Mouse (Mus musculus) lung, postnatal 36 days (tissue): Measurements from ENCODE around the gene Zbtb12.

Experiments used
- DNase-seq: peaks from one replicate; pipeline ENCODE4 v3.0.0; 2022; ENCODE audit warnings: mixed read lengths

Gene Zbtb12

DNA sequence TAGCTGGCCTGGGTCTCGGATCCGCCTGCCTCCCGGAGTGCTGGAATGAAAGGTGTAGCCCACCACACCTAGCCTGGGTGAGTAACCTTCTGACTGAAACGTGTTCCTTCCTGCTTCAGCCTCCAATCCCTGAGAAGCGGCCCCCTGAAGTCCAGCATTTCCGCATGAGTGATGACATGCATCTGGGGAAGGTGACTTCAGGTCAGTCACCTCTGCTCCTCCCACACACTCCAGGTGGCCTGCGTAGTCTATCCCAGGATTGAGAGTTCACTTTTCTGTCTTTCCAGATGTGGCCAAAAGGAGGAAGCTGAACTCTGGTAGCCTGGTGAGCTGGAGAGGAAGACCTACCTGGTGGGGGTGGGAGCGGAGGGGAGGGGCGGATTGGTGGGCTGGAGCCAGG is 23.6 kb downstream of the Zbtb12 start:
- DNase-seq = no peak

DNA sequence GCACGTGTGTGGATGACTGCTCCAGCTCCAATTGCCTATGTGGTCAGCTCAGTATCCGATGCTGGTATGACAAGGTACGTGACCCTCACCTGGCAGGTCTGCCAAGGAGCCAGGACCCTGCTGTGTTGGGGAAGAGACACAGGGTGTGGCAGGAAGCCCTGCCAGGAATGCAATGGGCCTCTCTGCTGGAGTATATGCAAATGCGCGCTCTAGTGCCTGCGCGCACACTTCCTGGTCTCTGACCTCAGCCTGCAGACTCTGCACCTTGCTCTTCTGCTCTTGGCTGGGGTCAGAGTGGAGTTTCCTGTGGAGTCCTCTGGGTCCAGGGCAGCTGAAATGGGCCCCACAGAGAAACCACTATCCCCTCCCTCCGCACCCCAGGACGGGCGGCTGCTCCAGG is 31.7 kb downstream of the Zbtb12 start:
- no peak for DNase-seq

DNA sequence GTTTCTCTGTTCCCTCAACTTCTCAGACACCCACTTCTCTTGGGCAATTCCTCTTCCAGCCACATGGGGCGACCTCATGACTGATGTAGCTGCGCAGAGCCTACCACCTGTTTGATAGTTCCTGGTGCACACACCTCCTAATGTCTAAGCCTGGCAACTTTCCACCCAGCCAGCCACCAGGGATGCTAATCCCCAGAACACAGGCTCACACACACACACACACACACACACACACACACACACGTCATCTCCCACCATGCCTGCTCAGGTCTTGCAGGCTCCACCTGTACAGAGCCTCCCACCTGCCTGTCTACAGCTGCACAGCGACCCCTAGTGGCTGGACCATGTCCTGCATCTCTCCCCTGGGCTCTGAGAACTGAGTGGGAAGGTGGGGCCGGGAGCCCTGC is 32.7 kb downstream of the Zbtb12 start:
- DNase-seq = peak; percentile 91

DNA sequence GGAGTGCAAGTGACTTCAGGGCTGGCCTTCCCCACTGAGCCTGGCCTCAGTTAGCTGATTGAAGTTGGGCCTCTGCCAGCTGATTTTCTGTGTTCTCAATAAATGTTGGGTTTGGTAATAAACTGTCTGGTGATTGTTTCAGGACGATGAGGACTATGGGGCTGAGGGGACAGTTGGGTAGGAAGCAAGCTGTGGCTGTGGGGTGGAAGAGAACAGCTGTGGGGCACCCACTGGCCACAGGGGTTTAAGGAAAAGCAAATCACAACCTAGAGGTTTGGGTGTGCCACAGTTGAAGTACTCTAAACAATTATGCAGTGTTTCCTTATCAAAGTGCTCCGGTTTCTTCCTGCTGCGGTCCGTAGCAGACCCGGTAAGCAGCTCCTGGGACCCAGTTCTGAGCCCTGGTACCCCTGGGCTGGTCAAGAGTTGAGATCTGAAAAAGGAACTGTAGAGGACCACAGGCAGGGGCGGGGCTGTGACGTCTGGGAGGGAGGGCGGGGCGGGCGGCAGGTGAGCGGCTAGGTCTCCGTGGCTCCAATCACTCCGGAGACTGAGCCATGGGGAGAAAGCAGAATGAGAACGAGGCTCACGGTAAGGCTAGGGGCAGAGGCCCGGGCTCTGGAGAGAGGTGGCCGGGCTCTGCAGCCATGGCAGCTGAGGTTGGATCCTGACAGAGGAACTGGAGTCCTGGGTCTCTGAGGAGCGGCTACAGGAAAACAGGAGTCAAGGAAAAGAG is 34.8 kb downstream of the Zbtb12 start, which contains the start of gene Slc44a4:
TSS of gene Slc44a4 (plus strand) at position 537 of the 736 bp plus-strand sequence.
- DNase-seq = peak; percentile 28

DNA sequence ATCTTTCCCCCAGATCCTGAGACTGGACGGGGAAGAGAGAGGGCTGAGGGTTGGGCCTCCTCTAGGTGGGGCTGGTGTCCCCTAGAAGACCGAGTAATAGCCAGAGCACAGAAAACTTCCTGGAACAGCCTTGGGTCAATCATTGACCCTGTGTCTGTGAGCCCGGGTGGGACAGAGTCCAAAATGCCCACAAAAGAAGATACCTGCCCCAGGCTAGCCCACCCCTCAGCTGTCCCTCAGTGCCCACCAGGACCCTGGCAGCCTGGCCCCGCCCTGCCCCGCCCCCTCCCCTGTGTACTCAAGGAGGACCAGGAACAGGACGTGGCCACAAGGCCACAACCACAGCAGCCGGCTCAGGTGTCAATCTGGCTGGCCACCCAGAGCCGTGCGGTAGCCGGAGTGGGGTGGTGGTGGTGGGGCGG is 36.1 kb downstream of the Zbtb12 start:
- peak; percentile 52 for DNase-seq

DNA sequence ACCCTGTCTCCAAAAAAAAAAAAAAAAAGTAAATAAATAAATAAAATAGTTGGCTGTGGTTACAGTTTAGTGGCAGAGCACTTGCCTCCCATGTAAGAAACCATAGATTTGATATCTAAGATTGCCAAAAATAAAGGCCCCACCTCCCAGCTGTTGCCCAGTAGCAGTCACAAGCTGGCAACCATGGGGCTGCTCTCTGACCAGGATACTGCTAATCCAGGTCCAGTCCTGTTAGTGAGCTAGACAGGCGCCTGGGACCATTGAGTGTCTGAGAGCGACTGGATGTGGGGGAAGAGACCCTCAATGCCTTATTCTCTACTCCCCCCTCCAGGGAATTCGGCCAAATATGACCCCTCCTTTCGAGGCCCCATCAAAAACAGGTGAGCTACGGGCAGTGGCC is 37.0 kb downstream of the Zbtb12 start:
- DNase-seq = no peak

DNA sequence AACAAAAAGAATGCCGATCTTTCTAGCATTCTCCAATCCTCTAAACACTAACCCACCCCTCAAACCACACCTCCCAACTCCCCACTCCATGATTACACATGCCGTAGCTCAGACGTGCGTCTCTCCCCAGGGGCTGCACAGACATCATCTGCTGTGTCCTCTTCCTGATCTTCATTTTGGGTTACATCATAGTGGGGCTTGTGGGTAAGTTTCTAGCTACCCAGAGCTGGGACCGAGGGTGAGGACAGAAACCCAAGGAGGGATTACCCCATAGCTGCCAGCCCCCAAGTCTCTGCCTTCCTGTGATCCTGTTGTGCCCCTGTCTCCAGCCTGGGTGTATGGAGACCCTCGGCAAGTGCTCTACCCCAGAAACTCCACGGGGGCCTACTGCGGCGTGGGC is 37.9 kb downstream of the Zbtb12 start:
- DNase-seq = no peak

DNA sequence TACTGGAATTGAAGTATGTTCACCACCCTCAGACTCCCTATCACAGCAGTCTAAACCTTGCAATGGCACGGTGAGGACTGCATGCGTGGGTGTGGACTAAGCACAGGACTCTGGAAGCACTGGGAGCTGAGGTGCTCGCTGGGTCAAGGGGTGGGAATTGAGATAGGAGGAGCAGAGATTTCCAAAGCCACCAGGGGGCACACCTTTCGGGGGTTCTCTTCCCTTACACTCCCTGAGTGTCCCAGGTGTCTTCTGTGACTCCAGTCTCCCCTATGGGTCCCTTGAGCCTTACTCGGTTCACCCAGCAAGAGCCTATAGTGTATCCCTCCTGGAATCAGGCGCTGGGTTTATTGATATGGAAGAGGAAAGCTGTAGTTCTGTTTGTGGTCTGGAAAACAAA is 43.7 kb downstream of the Zbtb12 start:
- no peak for DNase-seq

DNA sequence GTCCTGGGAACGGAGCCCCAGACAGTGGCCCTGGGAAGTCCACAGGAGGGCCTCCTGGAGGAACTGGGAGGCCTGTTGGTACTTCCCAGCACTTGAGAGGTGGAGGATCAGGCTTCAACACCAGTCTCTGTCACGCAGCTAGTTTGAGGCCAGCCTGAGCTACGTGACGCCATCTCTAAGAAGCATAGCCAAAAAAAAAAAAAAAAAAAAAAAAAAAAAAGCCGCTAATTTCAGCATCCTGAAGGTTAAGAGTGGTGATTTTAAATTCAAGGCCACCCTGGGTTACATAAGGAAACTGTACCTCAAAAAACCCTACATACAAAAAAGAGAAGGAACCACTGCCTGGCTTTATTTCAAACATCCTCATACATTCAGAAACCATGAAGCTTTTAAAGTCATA is 45.0 kb downstream of the Zbtb12 start:
- no peak for DNase-seq

DNA sequence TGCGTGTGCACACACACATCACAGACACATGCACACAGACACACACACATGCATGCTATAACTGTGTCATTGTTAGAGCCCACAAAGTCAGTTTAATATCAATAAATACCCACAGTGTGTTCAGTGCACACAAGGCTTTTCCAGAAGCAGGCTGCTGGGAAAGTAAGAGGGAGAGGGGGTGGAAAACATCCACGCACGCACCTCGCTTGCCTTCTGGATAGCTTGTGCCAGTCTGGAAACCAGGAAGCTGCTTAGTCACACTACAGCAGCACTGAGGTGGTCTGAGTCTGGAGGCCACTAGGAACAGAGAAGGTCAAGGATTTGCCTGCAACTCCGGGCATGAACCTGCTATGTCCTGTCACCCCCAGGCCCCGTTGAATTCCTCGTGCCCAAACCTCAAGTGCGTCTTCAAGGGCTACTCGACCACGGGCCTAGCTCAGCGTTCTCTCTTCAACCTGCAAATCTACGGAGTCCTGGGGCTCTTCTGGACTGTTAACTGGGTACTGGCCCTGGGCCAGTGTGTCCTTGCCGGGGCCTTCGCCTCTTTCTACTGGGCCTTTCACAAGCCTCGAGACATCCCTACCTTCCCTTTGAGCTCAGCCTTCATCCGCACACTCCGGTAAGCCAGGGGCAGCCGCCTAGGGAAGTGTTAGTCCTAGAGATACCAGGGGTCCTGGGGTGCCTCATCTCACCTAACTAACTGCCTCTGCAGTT is 48.2 kb downstream of the Zbtb12 start:
- peak; percentile 36 for DNase-seq

DNA sequence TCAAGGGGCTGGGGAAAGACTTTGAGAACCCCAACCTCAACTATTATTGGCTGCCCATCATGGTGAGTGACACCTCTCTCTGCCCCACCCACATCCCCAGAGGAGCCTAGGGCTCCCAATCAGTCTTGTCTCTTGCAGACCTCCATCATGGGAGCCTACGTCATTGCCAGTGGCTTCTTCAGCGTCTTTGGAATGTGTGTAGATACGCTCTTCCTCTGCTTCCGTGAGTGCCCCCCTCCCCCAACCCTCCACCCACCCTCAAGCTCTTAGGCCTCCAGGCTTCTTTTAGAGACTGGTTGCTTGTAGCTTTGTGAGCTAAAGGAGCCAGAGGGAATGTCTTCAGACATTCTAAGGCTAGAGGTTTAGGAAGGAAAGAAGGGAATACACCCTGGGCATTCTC is 49.6 kb downstream of the Zbtb12 start:
- DNase-seq = no peak

DNA sequence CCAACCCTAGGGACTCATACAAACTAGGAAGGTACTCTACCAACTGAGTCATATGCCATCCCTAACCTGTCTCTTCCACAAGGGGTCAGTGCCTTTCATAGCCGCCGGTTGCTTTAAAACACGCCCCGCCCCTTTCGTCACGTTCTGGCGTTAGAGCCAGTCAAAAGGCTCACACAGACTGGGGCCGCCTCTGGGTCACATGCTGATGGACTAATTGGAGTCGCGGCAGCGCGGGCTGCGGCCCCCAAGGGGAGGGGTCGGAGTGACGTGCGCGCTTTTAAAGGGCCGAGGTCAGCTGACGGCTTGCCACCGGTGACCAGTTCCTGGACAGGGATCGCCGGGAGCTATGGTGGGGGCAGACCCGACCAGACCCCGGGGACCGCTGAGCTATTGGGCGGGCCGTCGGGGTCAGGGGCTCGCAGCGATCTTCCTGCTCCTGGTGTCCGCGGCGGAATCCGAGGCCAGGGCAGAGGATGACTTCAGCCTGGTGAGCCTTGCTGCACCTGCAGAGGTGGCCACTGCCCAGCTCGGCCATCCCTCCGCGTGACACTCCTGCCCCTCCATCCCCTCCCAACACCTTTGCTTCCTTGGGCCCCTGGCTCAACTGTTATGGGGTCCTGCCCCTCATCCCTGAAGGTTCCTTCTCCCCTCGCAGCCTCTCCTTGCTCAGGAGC is 51.9 kb downstream of the Zbtb12 start, which contains the start of gene Neu1:
TSS of gene Neu1 (plus strand) at position 193 of the 674 bp plus-strand sequence.
- peak; percentile 100 for DNase-seq

DNA sequence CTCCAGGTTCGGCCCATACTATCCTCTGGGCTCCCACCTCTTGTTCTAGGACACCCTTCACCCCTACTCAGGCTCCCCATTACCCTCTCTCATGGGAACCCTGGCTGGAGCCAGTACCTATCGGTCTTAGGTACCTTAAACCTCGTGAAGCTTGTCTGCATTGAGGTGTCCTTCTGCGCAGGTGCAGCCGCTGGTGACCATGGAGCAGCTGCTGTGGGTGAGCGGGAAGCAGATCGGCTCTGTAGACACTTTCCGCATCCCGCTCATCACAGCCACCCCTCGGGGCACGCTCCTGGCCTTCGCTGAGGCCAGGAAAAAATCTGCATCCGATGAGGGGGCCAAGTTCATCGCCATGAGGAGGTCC is 52.4 kb downstream of the Zbtb12 start:
- peak; percentile 36 for DNase-seq

DNA sequence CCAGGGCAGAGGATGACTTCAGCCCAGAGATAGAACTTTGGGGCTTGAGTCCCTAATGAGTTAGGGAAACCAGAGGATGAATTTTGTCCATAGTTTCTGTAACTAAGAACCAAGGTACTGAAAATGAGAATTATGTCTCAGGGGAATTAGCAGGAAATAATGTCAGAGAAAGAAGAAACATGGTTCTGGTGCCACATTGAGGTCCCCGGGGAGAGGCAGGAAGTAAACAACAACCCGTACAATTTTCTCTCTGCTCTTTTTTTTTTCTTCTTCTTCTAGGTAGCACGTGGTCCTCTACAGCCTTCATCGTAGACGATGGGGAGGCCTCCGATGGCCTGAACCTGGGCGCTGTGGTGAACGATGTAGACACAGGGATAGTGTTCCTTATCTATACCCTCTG is 53.0 kb downstream of the Zbtb12 start:
- no peak for DNase-seq

DNA sequence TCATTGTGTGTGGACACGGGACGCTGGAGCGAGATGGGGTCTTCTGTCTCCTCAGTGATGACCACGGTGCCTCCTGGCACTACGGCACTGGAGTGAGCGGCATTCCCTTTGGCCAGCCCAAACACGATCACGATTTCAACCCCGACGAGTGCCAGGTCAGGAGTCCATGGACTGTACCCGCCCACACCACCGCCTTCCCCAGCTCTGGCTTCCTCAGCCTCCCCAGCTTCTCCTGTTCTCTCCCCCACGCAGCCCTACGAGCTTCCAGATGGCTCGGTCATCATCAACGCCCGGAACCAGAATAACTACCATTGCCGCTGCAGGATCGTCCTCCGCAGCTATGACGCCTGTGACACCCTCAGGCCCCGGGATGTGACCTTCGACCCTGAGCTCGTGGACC is 54.7 kb downstream of the Zbtb12 start:
- DNase-seq = no peak

DNA sequence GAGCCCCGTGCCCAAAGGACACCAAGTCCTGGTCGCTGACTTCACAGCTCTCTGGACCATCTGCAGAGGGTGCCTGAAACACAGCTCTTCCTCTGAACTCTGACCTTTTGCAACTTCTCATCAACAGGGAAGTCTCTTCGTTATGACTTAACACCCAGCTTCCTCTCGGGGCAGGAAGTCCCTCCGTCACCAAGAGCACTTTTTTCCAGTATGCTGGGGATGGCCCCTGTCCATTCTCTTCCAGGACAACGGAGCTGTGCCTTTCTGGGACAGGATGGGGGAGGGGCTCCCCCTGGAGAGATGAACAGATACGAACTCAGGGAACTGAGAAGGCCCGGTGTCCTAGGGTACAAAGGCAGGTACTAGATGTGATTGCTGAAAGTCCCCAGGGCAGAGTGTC is 55.5 kb downstream of the Zbtb12 start:
- DNase-seq = peak; percentile 40

DNA sequence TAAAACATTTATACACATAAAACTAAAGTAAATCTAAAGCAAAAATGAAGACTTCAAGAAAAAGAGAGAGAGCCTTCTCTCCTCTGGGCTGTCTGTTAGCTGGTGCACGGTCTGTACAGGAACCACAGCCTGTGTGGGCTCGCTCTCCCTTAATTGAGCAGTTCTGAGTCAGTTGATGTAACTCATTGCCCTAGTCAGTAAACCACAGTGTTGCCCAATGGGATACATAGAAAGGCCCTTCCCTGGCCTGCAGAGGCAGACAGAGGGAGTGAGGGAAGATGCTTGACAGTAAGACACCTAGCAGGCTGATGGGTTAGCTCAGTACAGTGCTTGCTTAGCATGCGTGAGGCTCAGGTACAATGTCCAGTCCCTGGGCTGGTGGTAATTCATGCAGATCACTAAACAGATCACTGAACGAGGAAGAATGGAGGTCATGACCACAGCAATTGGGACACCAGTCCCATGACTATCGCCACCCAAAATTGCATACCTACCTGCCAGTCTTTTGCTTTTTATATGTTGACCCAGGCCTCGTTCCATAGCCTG is 58.8 kb downstream of the Zbtb12 start:
- DNase-seq = peak; percentile 43

DNA sequence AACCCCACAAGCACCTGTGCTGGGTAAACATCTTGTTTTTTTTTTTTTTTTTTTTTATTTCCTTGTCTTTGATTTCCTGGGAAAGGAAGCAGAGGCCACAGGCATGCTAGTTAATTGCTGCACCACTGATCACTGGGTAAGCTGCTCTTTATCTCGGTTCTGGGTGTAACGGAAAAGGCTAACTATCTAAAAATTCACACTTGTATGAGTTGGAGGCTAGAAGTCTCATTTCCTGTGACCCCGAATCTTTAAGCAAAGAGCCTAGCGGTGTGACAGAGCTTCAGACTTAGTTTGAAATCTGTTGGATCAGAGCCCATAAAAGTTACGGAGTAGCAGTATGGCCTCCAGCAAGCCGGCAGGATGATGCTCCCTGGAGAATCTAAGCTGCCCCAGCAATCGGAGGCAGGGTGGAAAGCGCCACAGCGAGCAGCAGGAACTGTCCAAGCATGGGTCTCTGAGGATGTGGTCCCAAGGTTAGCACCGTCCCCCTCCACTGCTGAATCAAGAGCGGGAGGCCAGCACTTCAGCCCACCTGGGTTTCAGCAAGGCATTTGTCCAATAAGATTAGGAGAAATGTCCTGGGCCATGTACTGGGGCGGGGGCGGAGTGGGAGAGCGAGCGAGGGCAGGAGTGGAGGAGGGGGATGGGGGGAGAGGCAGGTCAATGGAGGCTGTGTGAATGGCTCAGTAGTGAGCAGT is 62.2 kb downstream of the Zbtb12 start:
- no peak for DNase-seq

DNA sequence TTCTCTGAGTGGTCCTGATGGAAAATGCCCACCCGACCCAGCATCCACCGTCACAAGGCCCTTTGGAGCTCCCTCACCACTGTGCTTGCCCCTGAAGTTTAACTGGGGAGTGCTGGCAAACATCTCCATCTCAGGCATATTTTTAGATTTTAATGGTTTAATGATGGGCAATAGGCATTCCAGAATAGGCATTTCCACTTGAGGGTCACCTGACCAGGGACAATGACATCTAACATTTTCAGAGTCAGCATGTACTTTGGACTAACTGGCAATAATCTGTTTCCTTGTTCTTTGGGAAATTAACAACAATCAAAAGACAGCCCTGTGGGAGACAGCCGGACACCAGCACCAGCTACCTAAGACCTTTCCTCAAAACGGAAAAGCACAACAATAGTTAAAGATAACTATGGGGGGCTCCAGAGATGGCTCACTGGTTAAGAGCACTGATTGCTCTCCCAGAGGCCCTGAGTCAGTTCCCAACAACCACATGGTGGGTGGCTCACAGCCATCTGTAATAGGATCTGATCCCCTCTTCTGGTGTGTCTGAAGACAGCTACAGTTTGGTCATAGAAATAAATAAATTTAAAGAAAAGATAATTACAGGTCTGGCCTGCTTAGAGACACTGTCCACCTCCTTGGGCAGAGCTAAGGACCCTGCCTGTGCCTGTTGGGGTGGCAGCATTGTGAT is 64.0 kb downstream of the Zbtb12 start:
- DNase-seq = no peak

DNA sequence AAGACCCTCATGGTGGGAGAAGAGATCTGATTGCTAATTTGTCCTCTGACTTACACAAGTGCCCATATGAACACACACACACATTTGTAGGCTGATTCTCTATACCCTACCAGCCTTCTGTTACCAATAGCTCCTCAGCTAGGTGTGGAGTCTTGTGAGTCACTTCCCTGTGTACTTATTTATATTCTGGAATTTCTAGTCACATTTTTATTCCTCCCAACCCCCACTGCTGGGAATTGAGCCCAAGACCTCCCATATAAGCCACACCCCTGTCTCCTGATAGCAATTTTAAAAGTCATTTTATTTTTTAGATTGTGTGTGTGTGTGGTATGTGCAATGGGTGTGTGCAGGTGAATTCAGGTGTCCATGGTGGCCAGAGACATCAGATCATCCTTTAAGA is 65.1 kb downstream of the Zbtb12 start:
- peak; percentile 37 for DNase-seq
